Mouse (Mus musculus) ovary, adult 18-20 months (tissue): Measurements from ENCODE around the gene Tiam2.

Experiments
- DNase-seq: peaks from one replicate; pipeline ENCODE4 v3.0.0; 2022; ENCODE audit warnings: low spot score, mixed read lengths

Tiam2 gene

DNA sequence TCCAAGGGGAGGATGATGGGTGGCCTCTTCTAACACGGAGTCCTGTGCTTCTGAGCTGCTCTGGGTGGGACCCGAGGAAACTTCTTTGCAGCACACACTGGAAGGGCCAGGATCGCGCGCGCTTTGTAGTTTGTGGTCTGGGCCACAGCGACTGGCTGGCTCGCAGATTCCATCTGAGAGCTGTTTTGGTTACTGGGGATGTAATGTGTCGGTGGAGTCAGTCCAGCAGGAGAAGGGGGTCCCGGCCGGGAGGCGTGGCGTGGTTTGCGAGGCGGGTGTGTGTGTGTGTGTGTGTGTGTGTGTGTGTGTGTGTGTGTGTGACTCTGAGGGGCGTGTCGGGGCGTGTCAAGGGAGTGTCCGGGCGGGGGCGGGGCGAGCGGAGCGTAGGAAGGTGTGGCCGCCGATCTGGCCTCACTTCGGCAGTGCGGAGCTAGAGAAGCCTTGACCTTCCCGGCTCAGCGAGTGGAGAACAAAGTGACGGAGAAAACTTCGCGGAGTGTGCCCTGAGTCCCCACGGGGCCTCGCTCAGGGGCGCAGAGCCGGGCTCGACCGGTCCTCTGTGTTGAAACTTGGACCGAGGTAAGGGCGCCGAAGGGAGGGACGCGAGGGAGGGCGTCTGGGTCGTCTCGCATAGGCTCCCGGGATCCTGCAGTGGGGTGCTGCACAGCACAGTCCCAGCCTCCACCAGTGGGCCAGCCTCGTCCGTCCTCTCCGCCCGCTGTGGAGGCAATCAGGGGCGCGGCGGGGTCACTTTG is at the start of gene Tiam2:
Gene Tiam2, plus strand, starts transcription at position 426 of the 755 bp plus-strand sequence.
- peak; percentile 54 for DNase-seq

DNA sequence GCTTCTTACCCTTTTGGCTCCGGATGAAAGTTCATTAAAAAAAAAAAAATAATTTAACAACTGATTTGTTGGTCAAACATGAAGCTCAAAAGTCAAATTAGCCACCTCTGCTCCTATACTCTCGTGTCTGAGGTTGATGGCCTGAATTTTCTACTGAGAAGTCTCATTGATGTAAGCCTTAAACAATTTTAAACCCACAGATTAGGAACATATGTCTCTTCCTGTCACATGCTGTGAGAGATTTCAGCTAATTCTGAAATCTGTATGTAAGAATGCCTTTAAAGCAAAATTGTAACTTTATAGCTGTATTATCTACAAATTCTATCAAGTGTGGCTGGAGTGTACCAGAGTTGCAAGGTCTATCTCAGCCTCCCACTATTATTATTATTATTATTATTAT is 46.1 kb upstream of the Tiam2 start:
- DNase-seq = no peak

DNA sequence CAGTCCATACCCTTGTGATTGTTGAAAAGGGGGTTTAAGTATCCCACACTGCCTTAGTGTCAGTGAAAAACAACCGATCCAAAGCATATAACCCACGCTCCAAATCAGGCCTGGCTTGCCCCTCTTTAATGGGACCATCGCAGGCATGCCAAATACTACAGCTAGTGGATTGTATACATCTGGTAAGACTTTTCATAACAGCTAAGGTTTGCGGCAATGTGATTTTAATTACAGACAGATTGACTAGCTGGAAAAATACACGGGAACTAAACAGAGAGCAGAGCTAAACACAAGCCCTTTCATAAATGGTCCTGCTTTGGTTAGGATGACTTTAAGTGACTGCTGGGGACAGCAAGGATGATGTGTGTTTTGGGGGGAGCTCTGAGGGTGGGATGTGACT is 44.4 kb upstream of the Tiam2 start:
- DNase-seq = no peak

DNA sequence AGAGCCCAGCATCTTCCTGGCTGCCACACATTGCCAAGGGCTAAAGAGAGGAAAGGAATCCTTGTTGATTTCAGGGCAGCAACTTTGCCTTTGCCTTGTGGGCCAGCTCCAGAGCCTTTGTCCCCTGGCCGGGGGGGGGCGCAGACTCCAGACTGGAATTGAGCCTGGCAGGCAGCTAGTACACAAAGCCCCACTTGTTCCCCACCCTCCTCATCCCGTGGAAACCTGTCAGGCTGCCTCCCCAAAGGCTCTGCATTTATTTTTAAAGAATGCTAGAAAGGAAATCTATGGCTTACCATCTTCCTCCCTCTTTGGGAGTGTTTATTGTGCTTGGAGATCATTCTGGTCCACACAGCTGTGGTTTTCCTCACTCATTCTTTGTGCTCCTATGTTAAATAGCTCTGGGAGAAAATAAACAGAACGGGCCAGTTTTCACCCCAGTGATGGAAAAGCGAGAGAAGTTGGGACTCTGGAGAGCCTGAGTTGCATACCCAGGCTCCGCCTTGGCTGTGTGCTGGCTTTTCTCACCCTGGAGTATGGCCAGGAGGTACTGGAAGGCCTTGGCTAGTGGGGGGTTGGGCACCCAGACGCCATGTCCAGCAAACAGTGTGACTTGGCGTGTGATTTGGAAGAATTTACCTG is 41.2 kb upstream of the Tiam2 start:
- DNase-seq = no peak

- no peak for DNase-seq
Measured at GRCm38 (mm10) chr17:3286123-3286825, 40.1 kb upstream of the Tiam2 start.

- DNase-seq = no peak
Measured at GRCm38 (mm10) chr17:3288341-3288740, 38.0 kb upstream of the Tiam2 start.

DNA sequence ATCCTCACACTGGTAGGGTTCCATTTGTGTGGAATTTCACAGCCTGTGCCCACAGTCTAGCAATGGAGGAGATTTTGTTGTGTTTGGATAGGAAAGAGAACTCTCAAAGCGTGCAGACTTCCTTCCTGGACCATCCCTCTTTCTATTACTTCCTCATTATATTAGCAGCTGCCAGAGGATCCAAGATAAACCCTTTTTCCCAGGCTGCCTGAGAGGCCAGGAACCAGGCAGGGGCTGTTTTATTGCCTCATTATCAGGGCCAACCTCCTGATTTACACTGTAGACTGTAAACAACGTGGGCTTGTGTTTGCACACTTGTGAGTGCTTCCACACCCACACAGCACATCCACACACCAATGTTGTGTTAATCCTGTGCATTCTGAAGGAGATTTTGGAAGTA is 31.3 kb upstream of the Tiam2 start:
- DNase-seq = no peak

GRCm38 (mm10) chr17:3299487-3299886 is 26.9 kb upstream of the Tiam2 start:
- no peak for DNase-seq

GRCm38 (mm10) chr17:3305926-3306325 is 20.4 kb upstream of the Tiam2 start:
- no peak for DNase-seq

DNA sequence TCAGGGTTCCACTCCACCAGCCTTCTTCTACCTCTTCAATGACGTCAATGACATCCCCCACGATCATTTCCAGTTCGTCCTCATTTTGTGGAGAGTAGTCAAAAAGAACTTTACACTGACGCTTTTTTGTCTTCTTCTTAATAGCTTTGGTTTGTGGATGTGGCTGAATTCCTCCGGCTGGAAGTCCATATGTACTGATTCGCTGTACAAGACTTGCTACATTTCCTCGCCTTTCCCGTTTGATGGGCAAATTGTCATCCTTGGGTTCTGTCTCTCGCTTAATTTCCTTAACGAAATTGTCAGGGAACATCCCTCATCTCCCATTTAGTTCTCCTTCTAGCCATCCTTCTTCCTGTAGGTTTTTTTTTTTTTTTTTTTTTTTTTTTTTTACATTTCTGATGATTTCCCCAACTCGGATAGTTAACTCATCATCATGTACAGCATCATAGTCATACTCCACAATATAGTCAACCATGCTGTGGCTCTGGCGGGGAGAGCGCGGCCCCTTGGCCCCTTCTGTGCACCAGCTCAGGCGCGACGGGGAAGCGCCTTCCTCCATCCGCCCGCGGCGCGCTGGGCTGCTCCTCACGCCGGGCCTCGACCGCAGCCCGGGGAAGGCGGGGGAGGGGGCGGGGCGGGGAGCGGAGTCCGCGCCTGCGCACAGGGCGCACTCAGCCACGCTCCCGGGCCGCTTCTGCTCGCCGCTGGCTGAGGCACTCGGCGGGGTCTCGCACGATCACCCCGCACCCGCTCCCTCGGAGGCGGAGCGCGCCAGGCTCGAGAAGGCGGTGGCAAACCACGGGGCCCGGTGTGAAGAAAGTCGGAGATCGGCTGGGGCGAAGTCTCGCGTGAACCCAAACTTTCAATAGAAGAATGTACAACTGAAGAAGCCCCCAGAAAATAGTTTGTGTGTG is 12.4 kb upstream of the Tiam2 start:
- peak; percentile 70 for DNase-seq

DNA sequence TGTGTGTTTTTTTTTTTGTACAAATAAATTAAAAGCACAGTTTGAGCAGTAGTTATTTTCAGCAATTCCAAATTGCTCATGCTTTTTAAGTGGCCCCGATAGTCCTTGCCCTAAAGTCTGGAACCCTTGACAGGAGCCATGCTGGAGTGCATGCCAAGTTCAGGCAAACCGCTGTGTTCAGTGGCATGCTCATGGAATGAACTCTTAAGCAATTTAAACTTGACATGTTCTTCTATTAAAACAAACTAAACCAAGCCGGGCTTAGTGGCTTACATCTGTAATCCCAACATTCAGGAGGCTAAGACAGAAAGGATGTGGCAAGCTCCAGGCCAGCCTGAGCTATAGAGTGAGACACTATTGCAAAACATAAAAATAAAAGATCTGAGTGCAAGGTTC is 11.8 kb upstream of the Tiam2 start:
- DNase-seq = no peak

- no peak for DNase-seq
Measured at GRCm38 (mm10) chr17:3315581-3315980, 10.8 kb upstream of the Tiam2 start.

DNA sequence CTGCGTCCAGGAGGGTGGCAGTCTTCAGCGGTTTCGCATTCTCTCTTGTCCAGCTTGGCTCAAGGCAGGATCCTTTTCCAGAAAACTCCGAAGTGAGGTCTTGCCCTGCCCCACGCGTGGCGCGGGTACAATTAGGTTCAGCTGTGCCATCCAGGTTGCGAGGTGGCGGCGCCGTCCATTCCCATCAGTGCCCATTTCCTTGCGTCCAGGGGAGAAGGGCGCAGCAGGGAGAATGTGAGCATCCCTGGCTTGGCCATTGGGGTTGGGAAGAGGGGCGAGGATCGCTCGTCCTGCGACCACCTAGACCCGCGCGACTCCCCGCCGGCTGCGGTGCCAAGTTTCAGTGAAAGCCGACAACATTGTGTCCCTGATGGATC is 518 bp downstream of the Tiam2 start:
- no peak for DNase-seq

GRCm38 (mm10) chr17:3327335-3327734 is 962 bp downstream of the Tiam2 start:
- no peak for DNase-seq

DNA sequence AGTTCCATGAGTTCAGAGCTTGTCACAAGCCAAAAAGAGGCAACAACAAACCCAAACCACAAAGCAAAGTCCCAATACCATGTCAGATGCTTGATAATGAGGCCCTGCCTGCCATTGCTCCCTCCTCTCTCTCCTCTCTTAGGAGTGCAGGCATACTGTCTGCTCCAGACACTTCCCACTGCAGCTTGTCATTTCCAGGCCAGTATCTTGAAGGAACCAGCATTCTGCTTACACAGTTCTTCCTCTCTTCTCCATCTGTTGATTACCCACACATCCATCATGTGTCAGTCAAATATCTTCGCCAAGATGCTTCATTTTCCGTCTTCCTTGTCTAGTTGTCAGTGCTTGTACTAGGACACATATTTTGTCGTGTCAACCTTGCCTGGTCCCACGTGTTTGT is 2.4 kb downstream of the Tiam2 start:
- DNase-seq = no peak

GRCm38 (mm10) chr17:3329429-3329828 is 3.1 kb downstream of the Tiam2 start:
- DNase-seq = no peak

DNA sequence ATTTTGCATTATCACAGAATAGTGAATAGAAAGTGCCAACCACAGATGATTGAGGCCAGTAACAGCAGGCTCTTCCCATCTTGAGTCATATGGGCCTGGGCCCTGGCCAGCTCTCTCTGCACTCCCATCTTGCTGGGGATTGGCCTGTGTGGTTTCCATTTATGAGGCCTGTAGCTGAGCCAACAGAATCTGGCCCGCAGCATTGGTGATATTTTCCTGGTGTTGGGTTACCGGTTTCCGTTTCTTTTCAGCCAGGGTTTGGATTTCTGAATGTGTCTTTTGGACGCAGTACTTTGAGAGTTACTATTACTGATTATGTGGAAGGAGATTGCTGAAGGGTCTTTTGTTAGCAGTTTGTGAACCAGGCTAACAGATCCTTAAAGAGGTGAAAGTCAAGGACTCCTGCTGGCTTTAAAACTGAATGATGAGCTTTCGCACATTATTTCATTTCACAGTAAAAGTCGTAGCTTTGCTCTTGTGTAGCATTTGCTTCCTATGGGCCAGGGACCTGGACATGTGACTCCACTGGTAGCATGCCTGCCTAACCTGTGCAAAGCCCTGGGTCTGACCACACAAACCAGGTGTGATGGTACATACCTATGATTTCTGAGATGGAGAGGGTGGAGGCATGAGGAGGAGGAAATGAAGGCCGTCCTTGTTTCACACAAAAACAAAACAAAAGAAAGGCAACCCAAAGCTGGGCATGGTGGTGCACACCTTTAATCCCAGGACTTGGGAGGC is 5.5 kb downstream of the Tiam2 start:
- DNase-seq = peak; percentile 49

GRCm38 (mm10) chr17:3336161-3336739 is 9.9 kb downstream of the Tiam2 start:
- DNase-seq = no peak

- no peak for DNase-seq
Measured at GRCm38 (mm10) chr17:3336887-3337524, 10.6 kb downstream of the Tiam2 start.

GRCm38 (mm10) chr17:3337525-3337888 is 11.1 kb downstream of the Tiam2 start:
- DNase-seq = peak; percentile 17

DNA sequence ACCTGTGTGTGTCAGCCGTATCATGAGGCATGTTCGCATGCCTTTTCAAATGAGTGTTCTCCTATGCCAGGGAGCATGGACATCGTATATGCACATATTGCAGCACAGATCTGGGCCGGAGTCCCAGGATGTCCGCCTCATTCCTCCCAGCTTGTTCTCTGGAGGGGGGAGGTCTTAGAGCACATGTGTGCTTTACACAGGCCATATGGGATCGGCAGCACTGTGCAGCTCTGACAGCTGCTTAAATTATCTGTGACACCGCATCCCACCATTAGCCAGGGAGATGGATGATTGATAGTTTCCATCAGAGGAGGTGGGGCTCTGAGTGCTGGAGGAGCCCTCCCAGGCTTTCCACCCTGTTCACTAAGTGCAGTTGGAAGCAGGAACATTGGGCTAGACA is 12.4 kb downstream of the Tiam2 start:
- DNase-seq = no peak
